Mouse (Mus musculus) leukemia stem cell, adult 10-12 weeks (primary cell): ENCODE data around the gene Cad. TPM values are rescaled to one million over a fixed set of nuclear protein-coding genes. Genes with fewer than 3 reads are reported as not detected.

Source experiments
- polyA plus RNA-seq: library from polyadenylated mRNA; stranded (reverse); fragments of >175 nt; gene quantifications from 2 replicates; pipeline ENCODE4 v1.2.3, GENCODE M21; 2012; ENCODE audit warnings: low replicate concordance

The Cad gene
- polyA plus RNA-seq, result 574 and 647 TPM in 2 replicates

GRCm38 (mm10) chr5:31054261-31055215 lies at the start of gene Cad:
Cad (plus strand) TSS chr5:31054780.

GRCm38 (mm10) chr5:31047848-31048762 lies 6.5 kb upstream of the Cad start, which contains the start of gene Atraid:
Atraid (plus strand) TSS chr5:31048312.

GRCm38 (mm10) chr5:31048763-31049641 lies 5.6 kb upstream of the Cad start, which contains the start of gene Slc5a6:
Slc5a6 (minus strand) TSS chr5:31048924.

GRCm38 (mm10) chr5:31105814-31106335 lies 51.3 kb downstream of the Cad start, which contains the start of gene Dnajc5g:
Dnajc5g (plus strand) TSS chr5:31106285.

GRCm38 (mm10) chr5:31108000-31108490 lies 53.5 kb downstream of the Cad start, which contains the start of gene Slc30a3:
Slc30a3 (minus strand) TSS chr5:31108237.

GRCm38 (mm10) chr5:31116354-31116753 lies 61.8 kb downstream of the Cad start, which contains the start of gene Trim54:
Trim54 (plus strand) TSS chr5:31116712.

Other genes with a start within 250 kb of the Cad start
- 9.3 and 21.1 TPM in 2 replicates for gene Mapre3, start 240.1 kb upstream of the Cad start, polyA plus RNA-seq
- 13.1 and 32.5 TPM in 2 replicates for gene Tmem214, start 186.8 kb upstream of the Cad start, polyA plus RNA-seq
- gene Agbl5, start 166.1 kb upstream of the Cad start, polyA plus RNA-seq, result 40.6 and 66.1 TPM in 2 replicates
- gene Ost4, start 147.0 kb upstream of the Cad start, polyA plus RNA-seq, result 52.3 and 99.1 TPM in 2 replicates
- 5.9 and 22.8 TPM in 2 replicates for gene Emilin1, start 141.4 kb upstream of the Cad start, polyA plus RNA-seq
- 6.8 and 14.6 TPM in 2 replicates for gene Khk, start 133.3 kb upstream of the Cad start, polyA plus RNA-seq
- gene Cgref1, start 109.2 kb upstream of the Cad start, polyA plus RNA-seq, result not detected in 2 replicates
- 106 and 114 TPM in 2 replicates for gene Preb, start 94.4 kb upstream of the Cad start, polyA plus RNA-seq
- 0.23 and 0.33 TPM in 2 replicates for gene Tcf23, start 86.1 kb upstream of the Cad start, polyA plus RNA-seq
- gene Atraid, start 6.5 kb upstream of the Cad start, polyA plus RNA-seq, result 8.0 and 9.4 TPM in 2 replicates
- 1.1 and 10.6 TPM in 2 replicates for gene Slc5a6, start 5.9 kb upstream of the Cad start, polyA plus RNA-seq
- not detected in 2 replicates for gene Dnajc5g, start 51.5 kb downstream of the Cad start, polyA plus RNA-seq
- 0.68 TPM in 1 of 2 replicates, not detected in the other for gene Slc30a3, start 53.5 kb downstream of the Cad start, polyA plus RNA-seq
- gene Trim54, start 61.9 kb downstream of the Cad start, polyA plus RNA-seq, result not detected in 2 replicates
- not detected in 2 replicates for gene Ucn, start 84.0 kb downstream of the Cad start, polyA plus RNA-seq
- 8.5 and 16.4 TPM in 2 replicates for gene Mpv17, start 99.5 kb downstream of the Cad start, polyA plus RNA-seq
- gene Gm29609, start 125.1 kb downstream of the Cad start, polyA plus RNA-seq, result 6.5 and 9.2 TPM in 2 replicates
- gene Gtf3c2, start 125.4 kb downstream of the Cad start, polyA plus RNA-seq, result 26.5 and 69.9 TPM in 2 replicates
- gene Snx17, start 138.4 kb downstream of the Cad start, polyA plus RNA-seq, result 13.8 and 16.2 TPM in 2 replicates
- 180 and 338 TPM in 2 replicates for gene Eif2b4, start 138.7 kb downstream of the Cad start, polyA plus RNA-seq
- 37.9 and 81.8 TPM in 2 replicates for gene Zfp513, start 147.5 kb downstream of the Cad start, polyA plus RNA-seq
- gene Ppm1g, start 165.9 kb downstream of the Cad start, polyA plus RNA-seq, result 522 and 770 TPM in 2 replicates
- 13.0 and 17.5 TPM in 2 replicates for gene Nrbp1, start 186.1 kb downstream of the Cad start, polyA plus RNA-seq
- gene Gm9970, start 186.5 kb downstream of the Cad start, polyA plus RNA-seq, result 0.36 TPM in 1 of 2 replicates, not detected in the other
- 3.8 and 11.2 TPM in 2 replicates for gene Krtcap3, start 196.9 kb downstream of the Cad start, polyA plus RNA-seq
- 5.5 and 6.3 TPM in 2 replicates for gene Ift172, start 236.3 kb downstream of the Cad start, polyA plus RNA-seq
- 0.57 and 2.1 TPM in 2 replicates for gene Fndc4, start 241.3 kb downstream of the Cad start, polyA plus RNA-seq
- 0.19 TPM in 1 of 2 replicates, not detected in the other for gene Gckr, start 242.7 kb downstream of the Cad start, polyA plus RNA-seq